Comparison of ENCODE assay signal across 8 mouse cellular contexts in genomic region chr11:4894848-4895816, GRCm38 (mm10). TPM values are rescaled to one million over a fixed set of nuclear protein-coding genes. Genes with fewer than 3 reads are reported as not detected.
DNase-seq lines count a peak whose midpoint lies in the region; ATAC-seq and TF ChIP-seq lines count a peak whose summit lies in the region.

Gene Thoc5 (plus strand): TSS chr11:4895320.

- H3K4me3 ChIP-seq in hindbrain, embryonic 14.5 days (replicated peaks; ENCODE audit: low read length) = peak within 1 kb of the TSS; percentile 91

- H3K27me3 ChIP-seq in Patski = no peaks in the 10 kb centered on the region
- no peaks in the 10 kb centered on the region for H3K27me3 ChIP-seq in hindbrain, embryonic 14.5 days (ENCODE audit: control insufficient read depth, insufficient read depth, low read length)

- WGBS in hindbrain, embryonic 14.5 days = 3% methylated on average over 52 of the region's 52 CpGs

- peak within 1 kb of the TSS; percentile 89 for H3K9ac ChIP-seq in hindbrain, embryonic 14.5 days

- H3K4me2 ChIP-seq in hindbrain, embryonic 14.5 days (replicated peaks) = peak within 1 kb of the TSS; percentile 82

- peaks cover 6% of the 10 kb centered on the region for H3K4me1 ChIP-seq in hindbrain, embryonic 14.5 days (replicated peaks; ENCODE audit: control insufficient read depth, insufficient read depth, low read length)

- CTCF ChIA-PET in Patski (lab: Charles Lee) = interaction anchor here (0.7 to 1.1 kb wide), 2 partner anchors 13 to 18 kb away, joined by 3 read pairs; no protein-coding TSS in a partner anchor

- peak; percentile 48 for DNase-seq in Patski (ENCODE audit: low read depth, low spot score)
- peak; percentile 82 to 84 for DNase-seq in cerebellum, postnatal 14 days
- peak; percentile 57 to 72 for DNase-seq in frontal cortex, postnatal 25 days (ENCODE audit: low spot score in 2 of 2)
- DNase-seq in hindbrain, embryonic 14.5 days (ENCODE audit: low spot score) = peak; percentile 85
- DNase-seq in layer of hippocampus, postnatal 36 days = peak; percentile 84 to 85
- peak; percentile 87 for DNase-seq in lung, postnatal 36 days
- DNase-seq in retina, postnatal 1 day = peak; percentile 94
- peak; percentile 68 to 74 for DNase-seq in urinary bladder, adult 18-20 months (ENCODE audit: low spot score in 2 of 2)

- POLR2A ChIA-PET in Patski (lab: Charles Lee) = interaction anchor here (0.6 kb wide), 1 partner anchor 15 kb away, joined by 3 read pairs; no protein-coding TSS in a partner anchor

- peak within 1 kb of the TSS; percentile 89 for H3K27ac ChIP-seq in hindbrain, embryonic 14.5 days

- no peaks in the 10 kb centered on the region for H3K9me3 ChIP-seq in hindbrain, embryonic 14.5 days (ENCODE audit: control insufficient read depth, low read length)

- peak; percentile 86 for ATAC-seq in Patski
- peak; percentile 95 for ATAC-seq in hindbrain, embryonic 14.5 days (ENCODE audit: low FRiP score)

- TF ChIP-seq CTCF in Patski (IDR thresholded peaks at IDR 0.05) = no peak

- in situ Hi-C loops in Patski (cut with MboI; ENCODE audit: low pct_unique_long_range_greater_than_20kb) = no loop called here

- H3K36me3 ChIP-seq in hindbrain, embryonic 14.5 days (replicated peaks; ENCODE audit: control insufficient read depth, insufficient read depth) = peaks cover 52% of the 10 kb centered on the region

RNA-seq across cellular contexts. Expression of gene Thoc5, which starts in this region (rescaled TPM):
- polyA plus RNA-seq in Patski (2021) = 44.2 TPM
- polyA plus RNA-seq in hindbrain, embryonic 14.5 days (2014; fragmentation: Nextera tagmentation; extraction: Ambion mirVana) = 53.3 TPM in 2 replicates
- 10 to 100 TPM; 40.4 to 41.2 TPM for total RNA-seq in layer of hippocampus, postnatal 36 days (2021)

Comparison
In these comparisons a context has a peak if more than half of its experiments do, and no peak if none do; other contexts are left out.
1. Peak in every context shown above with its lines: DNase-seq, ATAC-seq, H3K4me3 ChIP-seq and H3K27ac ChIP-seq.